In genomic region chr12:21416506-21416905, GRCm38 (mm10) we compare ENCODE assay signal across 8 mouse cellular contexts. TPM values are rescaled to one million over a fixed set of nuclear protein-coding genes. Genes with fewer than 3 reads are reported as not detected.
DNase-seq lines count a peak whose midpoint lies in the region; ATAC-seq and TF ChIP-seq lines count a peak whose summit lies in the region.

No protein-coding gene starts in this region.

- H3K9me3 ChIP-seq in intestine, embryonic 14.5 days (ENCODE audit: control insufficient read depth, low read length): peaks cover 8% of the 10 kb centered on the region
- H3K9me3 ChIP-seq in midbrain, embryonic 13.5 days: peaks cover 17% of the 10 kb centered on the region; the same call in 1 of the 2 replicates

- TF ChIP-seq CTCF in lung, adult 2 months (IDR thresholded peaks at IDR 0.05; ENCODE audit: insufficient read depth, low read length): no peak
- no peak for TF ChIP-seq CTCF in brain, embryonic 14.5 days (IDR thresholded peaks at IDR 0.05; ENCODE audit: borderline replicate concordance, extremely low read depth, insufficient read depth, insufficient read length)
- no peak for TF ChIP-seq CTCF in embryonic fibroblast, embryonic 13.5 days (IDR thresholded peaks at IDR 0.05; ENCODE audit: borderline replicate concordance, insufficient read depth, low read length)

- H3K27me3 ChIP-seq in intestine, embryonic 14.5 days (replicated peaks; ENCODE audit: control insufficient read depth, insufficient read depth, low read length): no peaks in the 10 kb centered on the region
- no peaks in the 10 kb centered on the region for H3K27me3 ChIP-seq in midbrain, embryonic 13.5 days

- ATAC-seq in intestine, embryonic 14.5 days (replicated peaks; ENCODE audit: low FRiP score, low TSS enrichment, low read depth): no peak
- no peak for ATAC-seq in midbrain, embryonic 13.5 days
- ATAC-seq in inflammation-experienced regulatory T-cells, adult 6 months: no peak

- peaks cover 39% of the 10 kb centered on the region for H3K36me3 ChIP-seq in intestine, embryonic 14.5 days (ENCODE audit: control insufficient read depth, insufficient read depth, low read length)
- H3K36me3 ChIP-seq in midbrain, embryonic 13.5 days: peaks cover 39% of the 10 kb centered on the region

- H3K4me3 ChIP-seq in lung, adult 2 months (replicated peaks; ENCODE audit: extremely low read depth, low read depth, low read length): peak overlapping the region; percentile 92
- peak overlapping the region; percentile 96 for H3K4me3 ChIP-seq in embryonic fibroblast, embryonic 13.5 days (ENCODE audit: insufficient read depth, low read length)
- peak overlapping the region; percentile 91 for H3K4me3 ChIP-seq in intestine, embryonic 14.5 days (ENCODE audit: low read depth, low read length)
- peak overlapping the region; percentile 75 for H3K4me3 ChIP-seq in midbrain, embryonic 13.5 days (replicated peaks)

- peak overlapping the region; percentile 99 for H3K9ac ChIP-seq in intestine, embryonic 14.5 days (ENCODE audit: low read length)
- H3K9ac ChIP-seq in midbrain, embryonic 13.5 days (replicated peaks): peak overlapping the region; percentile 90

- 1% methylated on average over 14 of the region's 15 CpGs for WGBS in lung, adult 2 months
- 1% methylated on average over 14 of the region's 15 CpGs for WGBS in intestine, embryonic 14.5 days
- under 1% methylated on average over 13 of the region's 15 CpGs for WGBS in midbrain, embryonic 13.5 days

- H3K4me2 ChIP-seq in intestine, embryonic 14.5 days (ENCODE audit: low read length): peak overlapping the region; percentile 69
- H3K4me2 ChIP-seq in midbrain, embryonic 13.5 days (replicated peaks): peak overlapping the region; percentile 85

- DNase-seq in lung, adult 2 months: peak; percentile 25
- DNase-seq in lung, postnatal 14 days: no peak
- peak; percentile 33 for DNase-seq in brain, embryonic 14.5 days (ENCODE audit: low read depth)
- DNase-seq in intestine, embryonic 14.5 days (ENCODE audit: low spot score): peak; percentile 63
- no peak for DNase-seq in urinary bladder, postnatal 10 days (ENCODE audit: low spot score)

- no peak for TF ChIP-seq POLR2A in lung, adult 2 months (IDR thresholded peaks at IDR 0.05; ENCODE audit: borderline replicate concordance, extremely low read depth, low read depth, low read length)
- TF ChIP-seq POLR2A in brain, embryonic 14.5 days (IDR thresholded peaks at IDR 0.05; ENCODE audit: borderline replicate concordance, extremely low read depth, insufficient read depth, insufficient read length, poor library complexity, severe bottlenecking): no peak
- TF ChIP-seq POLR2A in embryonic fibroblast, embryonic 13.5 days (IDR thresholded peaks at IDR 0.05; ENCODE audit: low read depth, low read length): no peak

- H3K27ac ChIP-seq in embryonic fibroblast, embryonic 13.5 days (ENCODE audit: insufficient read depth, low read length): peak overlapping the region; percentile 53
- peak overlapping the region; percentile 100; the same call in 1 of the 2 replicates for H3K27ac ChIP-seq in intestine, embryonic 14.5 days (ENCODE audit: low read depth)
- peak overlapping the region; percentile 78 for H3K27ac ChIP-seq in midbrain, embryonic 13.5 days

- peaks cover 8% of the 10 kb centered on the region for H3K4me1 ChIP-seq in lung, adult 2 months (ENCODE audit: control insufficient read depth, insufficient read depth, low read length)
- H3K4me1 ChIP-seq in embryonic fibroblast, embryonic 13.5 days (ENCODE audit: control insufficient read depth, insufficient read depth, low read length): no peaks in the 10 kb centered on the region; the same call in 1 of the 2 replicates
- peaks cover 15% of the 10 kb centered on the region for H3K4me1 ChIP-seq in intestine, embryonic 14.5 days (replicated peaks; ENCODE audit: control insufficient read depth, insufficient read depth, low read length)
- H3K4me1 ChIP-seq in midbrain, embryonic 13.5 days (replicated peaks): peaks cover 23% of the 10 kb centered on the region

RNA-seq across cellular contexts. Expression of gene Ywhaq, which starts 0.9 kb away (rescaled TPM):
- 79.4 and 85.5 TPM in 2 replicates for polyA plus RNA-seq in lung, adult 2 months (2012; rRNA removed)
- 440 and 488 TPM in 2 replicates for polyA plus RNA-seq in brain, embryonic 14.5 days (2012; rRNA removed)
- 272 and 295 TPM in 2 replicates for polyA plus RNA-seq in embryonic fibroblast, embryonic 13.5 days (2011; ENCODE audit: insufficient read length, low read depth, missing spikeins)
- polyA plus RNA-seq in intestine, embryonic 14.5 days (2014; fragmentation: Nextera tagmentation; extraction: Ambion mirVana): 715 and 798 TPM in 2 replicates
- polyA plus RNA-seq in midbrain, embryonic 13.5 days (2015; fragmentation: Nextera tagmentation; extraction: Ambion mirVana): 1,158 and 1,235 TPM in 2 replicates
- 100 to 1,000 TPM; 167 to 333 (median 215) TPM for polyA plus RNA-seq in inflammation-experienced regulatory T-cells, adult 6 months (2017; shearing (Covaris generic))

RNA-seq across cellular contexts. Expression of gene Adam17, which starts 43.1 kb away (rescaled TPM):
- polyA plus RNA-seq in lung, adult 2 months (2012; rRNA removed): 23.3 and 50.2 TPM in 2 replicates
- polyA plus RNA-seq in brain, embryonic 14.5 days (2012; rRNA removed): 18.3 and 22.2 TPM in 2 replicates
- 48.8 and 59.9 TPM in 2 replicates for polyA plus RNA-seq in embryonic fibroblast, embryonic 13.5 days (2011; ENCODE audit: insufficient read length, low read depth, missing spikeins)
- 33.3 and 35.1 TPM in 2 replicates for polyA plus RNA-seq in intestine, embryonic 14.5 days (2014; fragmentation: Nextera tagmentation; extraction: Ambion mirVana)
- polyA plus RNA-seq in midbrain, embryonic 13.5 days (2015; fragmentation: Nextera tagmentation; extraction: Ambion mirVana): 21.0 and 23.0 TPM in 2 replicates
- polyA plus RNA-seq in inflammation-experienced regulatory T-cells, adult 6 months (2017; shearing (Covaris generic)): 10 to 100 TPM; 47.3 to 68.0 (median 67.7) TPM

Comparison
In these comparisons a context has a peak if more than half of its experiments do, and no peak if none do; other contexts are left out.
1. DNase-seq: peak in lung, adult 2 months (single experiment), brain, embryonic 14.5 days (single experiment) and intestine, embryonic 14.5 days (single experiment); none in lung, postnatal 14 days (single experiment) and urinary bladder, postnatal 10 days (single experiment).
2. Peak in every context shown above with its lines, with median percentiles within 50 percentile points of each other: H3K4me3 ChIP-seq and H3K27ac ChIP-seq.